Mouse (Mus musculus) layer of hippocampus, adult 8-10 months (tissue): ENCODE results near the gene Foxc2. TPM values are rescaled to one million over a fixed set of nuclear protein-coding genes. Genes with fewer than 3 reads are reported as not detected.

Source experiments
- DNase-seq, 2 experiments: peaks; one replicate each; pipeline ENCODE4 v3.0.0; 2022; ENCODE audit warnings: low spot score in 2 of 2
- total RNA-seq, 4 experiments: library from RNA; stranded (reverse); gene quantifications; 2 replicates each; pipeline ENCODE4 v1.2.4; 2022

Foxc2 gene
- total RNA-seq = 1 to 10 TPM; 1.0 to 2.3 (median 1.3) TPM

GRCm38 (mm10) chr8:121115948-121116347 lies at the start of gene Foxc2:
Foxc2 (plus strand) TSS chr8:121116171.
- peak in 1 of 2 experiments; percentile 30 for DNase-seq

- DNase-seq = no peak
Observed at GRCm38 (mm10) chr8:121071454-121071853, 44.5 kb upstream of the Foxc2 start.

GRCm38 (mm10) chr8:121072406-121073130 lies 43.4 kb upstream of the Foxc2 start:
- DNase-seq = no peak

- no peak for DNase-seq
Observed at GRCm38 (mm10) chr8:121073174-121074107, 42.5 kb upstream of the Foxc2 start.

GRCm38 (mm10) chr8:121074108-121074847 lies 41.7 kb upstream of the Foxc2 start:
- DNase-seq = no peak

GRCm38 (mm10) chr8:121074848-121075145 lies 41.2 kb upstream of the Foxc2 start:
- no peak for DNase-seq

GRCm38 (mm10) chr8:121075936-121076335 lies 40.0 kb upstream of the Foxc2 start:
- no peak for DNase-seq

- DNase-seq = no peak
Observed at GRCm38 (mm10) chr8:121076555-121076954, 39.4 kb upstream of the Foxc2 start.

GRCm38 (mm10) chr8:121078721-121079120 lies 37.2 kb upstream of the Foxc2 start:
- no peak for DNase-seq

GRCm38 (mm10) chr8:121079201-121079600 lies 36.8 kb upstream of the Foxc2 start:
- no peak for DNase-seq

GRCm38 (mm10) chr8:121079944-121080343 lies 36.0 kb upstream of the Foxc2 start:
- no peak for DNase-seq

GRCm38 (mm10) chr8:121080361-121081090 lies 35.4 kb upstream of the Foxc2 start:
- no peak for DNase-seq

GRCm38 (mm10) chr8:121081398-121081797 lies 34.6 kb upstream of the Foxc2 start:
- no peak for DNase-seq

GRCm38 (mm10) chr8:121082218-121083092 lies 33.5 kb upstream of the Foxc2 start:
- no peak for DNase-seq

- DNase-seq = no peak
Observed at GRCm38 (mm10) chr8:121083093-121083935, 32.7 kb upstream of the Foxc2 start.

GRCm38 (mm10) chr8:121083936-121084209 lies 32.1 kb upstream of the Foxc2 start:
- no peak for DNase-seq

- DNase-seq = no peak
Observed at GRCm38 (mm10) chr8:121084210-121084951, 31.6 kb upstream of the Foxc2 start, which contains the start of gene Foxf1. Foxf1 (plus strand) TSS chr8:121084386.

- no peak for DNase-seq
Observed at GRCm38 (mm10) chr8:121085011-121085410, 31.0 kb upstream of the Foxc2 start.

- DNase-seq = no peak
Observed at GRCm38 (mm10) chr8:121085561-121085960, 30.4 kb upstream of the Foxc2 start.
